Mouse (Mus musculus) megakaryocyte, embryonic 14.5 days (primary cell): ENCODE measurements around the gene Itpk1.

Experiments
- FLI1 ChIP-seq: IDR thresholded peaks from 2 replicates; pipeline ENCODE4 v1.6.1; 2012; ENCODE audit warnings: low read length, inconsistent platforms, mixed read lengths
- GATA1 ChIP-seq: IDR thresholded peaks from 3 replicates; pipeline ENCODE4 v1.6.1; 2012; ENCODE audit warnings: mixed read lengths, low read length, inconsistent platforms, borderline replicate concordance

DNA sequence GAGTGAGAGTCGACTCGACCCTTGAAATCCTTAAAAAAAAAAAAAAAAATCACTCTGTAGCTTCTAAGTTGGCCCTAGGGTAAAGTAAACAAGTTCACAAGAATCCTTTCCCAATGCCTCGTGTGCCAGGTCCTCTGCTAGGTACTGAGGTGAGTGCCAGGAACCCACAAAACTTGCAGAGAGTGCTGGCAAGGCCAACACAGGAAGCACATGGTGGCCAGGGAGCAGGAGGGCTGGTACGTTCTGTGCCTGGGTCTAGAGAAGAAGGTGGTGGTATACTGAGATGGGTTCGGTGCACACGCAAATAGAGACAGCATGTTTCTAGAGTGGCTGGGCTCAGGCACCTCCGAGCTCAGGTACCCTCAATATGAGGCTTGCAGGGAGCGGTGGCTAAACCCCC, 53.3 kb downstream of the Itpk1 start:
- TF ChIP-seq GATA1 (no peak), FLI1 (no peak)
